Mouse (Mus musculus): ENCODE results near the gene 2310039H08Rik.

- no peak for TF ChIP-seq CTCF (IDR thresholded peaks at IDR 0.05; ENCODE audit: borderline replicate concordance, insufficient read depth, low read length)
- no peak; the same call in 1 of the 2 replicates for TF ChIP-seq POLR2A (IDR thresholded peaks at IDR 0.05; ENCODE audit: low read depth, low read length)
Observed at GRCm38 (mm10) chr17:46774131-46774472, 1.7 kb downstream of the 2310039H08Rik start.
